Mouse (Mus musculus) cortical plate, adult 2 months (tissue): ENCODE data around the gene Usp44. TPM values are rescaled to one million over a fixed set of nuclear protein-coding genes. Genes with fewer than 3 reads are reported as not detected.

Experiments used
- H3K27ac ChIP-seq: fragments of 200-500 bp; 2 replicates; pipeline ENCODE4 v1.5.1; 2012; ENCODE audit warnings: low read length, control low read depth, inconsistent platforms; ENCODE audit not compliant: insufficient read depth
- H3K4me1 ChIP-seq: fragments of 200-500 bp; 2 replicates; pipeline ENCODE4 v1.6.1; 2011; ENCODE audit warnings: low read length; ENCODE audit not compliant: control insufficient read depth, insufficient read depth
- H3K4me3 ChIP-seq: fragments of 200-500 bp; 2 replicates; pipeline ENCODE4 v1.5.1; 2011; ENCODE audit warnings: mild to moderate bottlenecking, low read length, control low read depth; ENCODE audit not compliant: insufficient read depth
- CTCF ChIP-seq: fragments of 200-500 bp; IDR thresholded peaks from 2 replicates; pipeline ENCODE4 v1.5.1; 2011; ENCODE audit warnings: mild to moderate bottlenecking, control low read depth, low read length; ENCODE audit not compliant: insufficient read depth; ENCODE audit errors: extremely low read depth
- POLR2A ChIP-seq: fragments of 200-500 bp; IDR thresholded peaks from 2 replicates; pipeline ENCODE4 v1.6.1; 2011; ENCODE audit warnings: mild to moderate bottlenecking, low read length, control low read depth; ENCODE audit not compliant: insufficient read depth; ENCODE audit errors: extremely low read depth
- polyA plus RNA-seq: library from polyadenylated mRNA; depleted of rRNA; stranded (reverse); fragments of >200 nt; gene quantifications from 2 replicates; pipeline ENCODE4 v1.2.3, GENCODE M21; 2012

Usp44 gene
- polyA plus RNA-seq, 1 experiment, result not detected

GRCm38 (mm10) chr10:93846706-93847105 lies 15.4 kb downstream of the Usp44 start:
- Histone ChIP-seq H3K27ac (no peak overlapping the region), H3K4me1 (no peaks in the 10 kb centered on the region), H3K4me3 (no peak overlapping the region)
- no peak for TF ChIP-seq POLR2A
- no peak for TF ChIP-seq CTCF

DNA sequence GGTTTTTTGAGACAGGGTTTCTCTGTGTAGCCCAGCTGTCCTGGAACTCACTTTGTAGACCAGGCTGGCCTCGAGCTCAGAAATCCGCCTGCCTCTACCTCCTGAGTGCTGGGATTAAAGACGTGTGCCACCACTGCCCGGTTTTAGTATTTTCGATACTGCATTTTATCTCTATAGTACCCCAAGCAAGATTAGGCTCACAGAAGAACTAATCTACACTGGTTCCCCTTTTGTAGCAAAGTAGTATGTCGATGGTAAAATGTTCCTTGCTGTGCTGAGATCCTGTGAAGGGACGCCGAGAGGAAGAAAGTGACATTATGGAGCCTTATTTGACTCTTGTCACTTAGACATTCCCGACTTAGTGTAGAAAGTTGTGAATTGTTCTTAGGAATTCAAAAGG lies 23.8 kb downstream of the Usp44 start:
- Histone ChIP-seq H3K27ac (no peak overlapping the region), H3K4me1 (no peaks in the 10 kb centered on the region), H3K4me3 (no peak overlapping the region)
- no peak for TF ChIP-seq CTCF
- TF ChIP-seq POLR2A, result no peak

- Histone ChIP-seq H3K4me1 (no peaks in the 10 kb centered on the region), H3K4me3 (no peak overlapping the region), H3K27ac (no peak overlapping the region)
- TF ChIP-seq POLR2A (no peak), CTCF (no peak)
Measured at GRCm38 (mm10) chr10:93856095-93856494, 24.7 kb downstream of the Usp44 start.

DNA sequence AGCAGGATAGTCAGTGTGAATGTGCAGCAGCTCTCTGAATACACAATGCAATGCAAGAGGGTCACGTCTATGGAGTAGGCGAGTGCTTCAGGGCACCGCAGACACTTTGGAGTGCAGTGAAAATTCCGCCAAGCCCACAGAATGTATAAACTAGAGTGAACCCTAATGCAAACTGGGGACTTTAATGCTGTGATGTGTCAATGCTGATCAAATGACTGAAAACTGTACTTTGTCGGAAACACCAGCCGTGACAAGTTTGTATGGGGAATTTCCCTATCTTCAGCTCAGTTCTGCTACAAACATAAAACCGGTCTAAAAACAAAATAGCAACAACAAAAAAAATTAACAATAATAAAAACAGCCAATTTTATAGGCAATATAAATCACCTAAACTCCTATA lies 37.0 kb downstream of the Usp44 start:
- Histone ChIP-seq H3K4me1 (no peaks in the 10 kb centered on the region; the same call in 1 of the 2 replicates), H3K27ac (no peak overlapping the region), H3K4me3 (no peak overlapping the region)
- no peak for TF ChIP-seq POLR2A
- TF ChIP-seq CTCF, result no peak

DNA sequence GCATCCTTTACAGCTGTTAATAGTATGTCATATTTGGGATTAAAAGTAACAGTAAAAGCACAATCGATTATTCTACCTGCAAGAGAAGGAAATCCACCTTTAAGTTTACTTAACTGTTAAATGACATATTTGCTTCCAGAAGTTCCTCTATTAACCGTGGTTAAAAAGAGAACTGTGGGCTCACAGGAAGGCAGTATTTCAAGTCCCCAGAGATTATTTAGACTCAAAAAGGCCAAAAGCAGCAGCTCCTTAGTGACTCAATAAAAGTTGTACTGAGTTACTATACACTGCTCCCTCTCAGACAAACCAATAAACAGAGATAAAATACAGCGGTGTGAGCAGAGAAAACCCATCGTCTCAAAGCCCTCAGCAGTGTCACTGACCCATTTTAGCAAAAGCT lies 37.5 kb downstream of the Usp44 start:
- Histone ChIP-seq H3K27ac (no peak overlapping the region), H3K4me1 (no peaks in the 10 kb centered on the region; the same call in 1 of the 2 replicates), H3K4me3 (no peak overlapping the region)
- TF ChIP-seq POLR2A (no peak), CTCF (no peak)

DNA sequence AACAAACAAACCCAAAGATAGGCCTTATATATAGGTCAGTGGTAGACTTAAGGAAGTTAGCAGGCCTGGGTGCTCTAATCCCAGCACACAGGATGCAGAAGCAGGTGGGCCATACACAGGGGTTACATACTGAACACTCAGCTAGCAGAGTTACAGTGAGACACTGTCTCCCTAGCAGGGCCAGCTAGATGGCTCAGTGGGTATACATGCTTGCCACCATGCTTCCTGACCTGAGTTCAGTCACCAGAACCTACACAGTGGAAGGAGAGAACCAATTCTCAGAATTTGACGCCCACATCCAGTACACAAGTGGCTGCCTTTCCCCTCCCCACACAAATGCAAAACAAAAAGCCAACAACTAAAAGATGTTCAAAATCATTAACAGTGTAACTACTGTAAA lies 45.4 kb downstream of the Usp44 start:
- no peak overlapping the region for H3K27ac ChIP-seq
- H3K4me3 ChIP-seq, result no peak overlapping the region
- no peaks in the 10 kb centered on the region; the same call in 1 of the 2 replicates for H3K4me1 ChIP-seq
- TF ChIP-seq POLR2A (no peak), CTCF (no peak)

- no peak overlapping the region for H3K27ac ChIP-seq
- TF ChIP-seq POLR2A (no peak), CTCF (no peak)
- H3K4me1 ChIP-seq, result peaks cover 4% of the 10 kb centered on the region
- H3K4me3 ChIP-seq, result no peak overlapping the region
Measured at GRCm38 (mm10) chr10:93878732-93879131, 47.4 kb downstream of the Usp44 start.

DNA sequence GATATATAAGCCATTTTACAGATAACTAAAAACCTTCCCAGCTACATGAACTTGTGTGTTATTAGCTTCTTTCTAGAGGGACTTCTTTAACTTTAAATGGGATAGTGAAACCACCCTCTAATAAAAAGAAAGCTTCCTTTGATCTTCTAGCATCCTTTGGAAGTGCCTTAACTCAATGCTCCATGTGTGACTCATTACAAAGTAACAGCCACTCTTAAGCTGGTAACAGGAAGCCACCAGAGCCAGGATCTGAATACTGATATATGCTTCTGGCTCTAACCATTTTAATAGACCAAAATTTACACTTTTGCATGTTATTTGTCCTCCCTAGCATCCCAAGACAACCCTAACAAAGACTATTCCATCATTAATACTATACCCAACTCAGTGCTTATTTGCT lies 50.6 kb downstream of the Usp44 start:
- H3K4me1 ChIP-seq, result peaks cover 4% of the 10 kb centered on the region
- TF ChIP-seq POLR2A, result no peak
- no peak for TF ChIP-seq CTCF

GRCm38 (mm10) chr10:93882738-93883364 lies 51.5 kb downstream of the Usp44 start:
- TF ChIP-seq POLR2A, result no peak
- no peak for TF ChIP-seq CTCF
- Histone ChIP-seq H3K27ac (no peak overlapping the region), H3K4me1 (peaks cover 4% of the 10 kb centered on the region), H3K4me3 (no peak overlapping the region)

More for the DNA sequence above, 50.6 kb downstream of the Usp44 start:
- no peak overlapping the region for H3K4me3 ChIP-seq
- no peak overlapping the region for H3K27ac ChIP-seq

DNA sequence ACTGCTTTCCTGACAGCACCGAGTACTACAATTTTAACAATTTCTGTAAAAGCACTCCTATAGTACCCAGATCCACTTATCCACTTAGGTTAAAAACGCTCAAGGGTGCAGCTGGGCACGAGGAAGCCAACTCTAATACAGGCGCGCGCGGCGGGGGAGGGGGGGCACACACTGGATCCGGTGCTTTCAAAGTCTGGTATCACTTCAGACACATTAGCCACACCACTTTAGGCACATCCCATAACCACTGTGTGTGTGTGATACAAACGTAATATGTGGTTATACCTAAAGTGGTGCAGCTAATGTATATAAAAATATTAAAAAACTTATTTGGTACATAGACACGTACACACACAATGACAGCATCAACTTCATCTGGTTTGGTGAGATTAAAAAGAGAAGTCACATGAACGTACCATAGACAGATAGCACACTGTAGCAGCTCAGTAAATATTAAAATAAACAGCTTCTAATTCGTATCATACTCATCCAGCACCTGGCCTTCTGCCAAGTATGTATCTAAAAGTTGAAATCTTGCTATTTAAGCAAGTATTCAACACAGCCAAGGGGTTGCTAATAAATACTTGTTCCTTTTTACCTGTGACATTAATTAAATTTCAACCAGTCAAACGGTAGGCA lies 54.6 kb downstream of the Usp44 start:
- H3K4me3 ChIP-seq, result no peak overlapping the region
- no peak overlapping the region for H3K27ac ChIP-seq
- TF ChIP-seq POLR2A (no peak), CTCF (no peak)
- H3K4me1 ChIP-seq, result peaks cover 4% of the 10 kb centered on the region
